In genomic region chr4:138941401-138941800, GRCm38 (mm10) we compare ENCODE assay signal across 13 mouse cellular contexts. TPM values are rescaled to one million over a fixed set of nuclear protein-coding genes. Genes with fewer than 3 reads are reported as not detected.
DNase-seq lines count a peak whose midpoint lies in the region; ATAC-seq and TF ChIP-seq lines count a peak whose summit lies in the region.
"Had no signal": no experiment of that assay in that cellular context is flagged by ENCODE, and none has a peak within 500 bp of the region (broad histone marks: within the 10 kb centered on the region; RNA-seq: fewer than 3 reads in every experiment).

No protein-coding gene starts in this region.

- no peaks in the 10 kb centered on the region for H3K36me3 ChIP-seq in intestine, postnatal 0 days (ENCODE audit: control insufficient read depth, insufficient read depth)
- H3K36me3 ChIP-seq: forebrain, embryonic 15.5 days had no signal

- ATAC-seq in intestine, postnatal 0 days, result no peak
- ATAC-seq: CD4-positive, CD25-positive, alpha-beta regulatory T cell, adult 4 months; forebrain, embryonic 15.5 days had no signal

- no peaks in the 10 kb centered on the region for H3K9me3 ChIP-seq in intestine, postnatal 0 days (ENCODE audit: control insufficient read depth)
- H3K9me3 ChIP-seq: forebrain, embryonic 15.5 days had no signal

- H3K4me1 ChIP-seq in intestine, postnatal 0 days (replicated peaks; ENCODE audit: control insufficient read depth, insufficient read depth, low read length), result peaks cover 4% of the 10 kb centered on the region; the same call in 1 of the 2 replicates

- H3K4me3 ChIP-seq in intestine, postnatal 0 days (ENCODE audit: low read depth, low read length), result no peak overlapping the region
- H3K4me3 ChIP-seq: forebrain, embryonic 15.5 days had no signal

- 34% methylated on average over 7 of the region's 7 CpGs for WGBS in intestine, postnatal 0 days

- peak; percentile 20 for DNase-seq in kidney, adult 18-20 months
- no peak for DNase-seq in kidney, adult 11 months
- DNase-seq in lung, postnatal 10 days, result peak; percentile 18
- peak; percentile 32 for DNase-seq in thymus, postnatal 25 days
- no peak for DNase-seq in heart, postnatal 25 days (ENCODE audit: low spot score)
- no peak for DNase-seq in left cerebral cortex, adult 9 months (ENCODE audit: low spot score in 2 of 2)
- DNase-seq in layer of hippocampus, adult 18-20 months (ENCODE audit: low spot score in 2 of 2), result no peak

- no peak overlapping the region for H3K9ac ChIP-seq in intestine, postnatal 0 days (ENCODE audit: low read depth, low read length)
- H3K9ac ChIP-seq: forebrain, embryonic 15.5 days had no signal

- intact Hi-C loops in heart, postnatal 25 days (cut with DNase I), result no loop called here

- H3K4me2 ChIP-seq in intestine, postnatal 0 days (replicated peaks; ENCODE audit: low read depth), result no peak overlapping the region
- H3K4me2 ChIP-seq: forebrain, embryonic 15.5 days; midbrain, embryonic 11.5 days had no signal

- no peaks in the 10 kb centered on the region for H3K27me3 ChIP-seq in intestine, postnatal 0 days (replicated peaks; ENCODE audit: control insufficient read depth, insufficient read depth, low read length)
- H3K27me3 ChIP-seq: forebrain, embryonic 15.5 days had no signal

- peak overlapping the region; percentile 57; the same call in 1 of the 2 replicates for H3K27ac ChIP-seq in intestine, postnatal 0 days (ENCODE audit: low read depth, low read length)
- H3K27ac ChIP-seq: forebrain, embryonic 15.5 days had no signal

- no peak for TF ChIP-seq CTCF in intestine, postnatal 0 days (IDR thresholded peaks at IDR 0.05; ENCODE audit: low read depth)

RNA-seq across cellular contexts. Expression of gene Rnf186, which starts 25.5 kb away (rescaled TPM):
- polyA plus RNA-seq in intestine, postnatal 0 days (2015; fragmentation: Nextera tagmentation; extraction: Ambion mirVana), result 65.2 and 70.7 TPM in 2 replicates
- total RNA-seq in heart, postnatal 25 days (2021), result not detected
- not detected for total RNA-seq in layer of hippocampus, adult 18-20 months (2021)
- polyA plus RNA-seq: CD4-positive, CD25-positive, alpha-beta regulatory T cell, adult 4 months; forebrain, embryonic 15.5 days; limb, embryonic 11.5 days; midbrain, embryonic 11.5 days; neural tube, embryonic 14.5 days had no signal

RNA-seq across cellular contexts. Expression of gene Otud3, which starts 27.7 kb away (rescaled TPM):
- 3.5 and 3.6 TPM in 2 replicates for polyA plus RNA-seq in intestine, postnatal 0 days (2015; fragmentation: Nextera tagmentation; extraction: Ambion mirVana)
- total RNA-seq in heart, postnatal 25 days (2021), result 10 to 100 TPM; 10.1 to 10.8 TPM
- 10 to 100 TPM; 10.9 to 13.1 TPM for total RNA-seq in layer of hippocampus, adult 18-20 months (2021)

RNA-seq across cellular contexts. Expression of gene Tmco4, which starts 31.3 kb away (rescaled TPM):
- 11.0 and 12.2 TPM in 2 replicates for polyA plus RNA-seq in intestine, postnatal 0 days (2015; fragmentation: Nextera tagmentation; extraction: Ambion mirVana)
- total RNA-seq in heart, postnatal 25 days (2021), result 10 to 100 TPM in 1 of 2 experiments, 1 to 10 TPM in 1; 7.5 to 10.1 TPM
- total RNA-seq in layer of hippocampus, adult 18-20 months (2021), result 1 to 10 TPM; 2.9 to 3.0 TPM

Comparison
In these comparisons a context has a peak if more than half of its experiments do, and no peak if none do; other contexts are left out.
1. DNase-seq: peak in kidney, adult 18-20 months (single experiment), lung, postnatal 10 days (single experiment) and thymus, postnatal 25 days (single experiment); none in kidney, adult 11 months (single experiment), heart, postnatal 25 days (single experiment), left cerebral cortex, adult 9 months (0 of 2) and layer of hippocampus, adult 18-20 months (0 of 2).